Mouse (Mus musculus) WW6 (cell line): ENCODE results near the gene Mettl11b.
"Not testable (repeated sequence)": the region's sequence is repeated elsewhere in the genome, so short reads cannot be mapped to it uniquely, and the experiment has no call there.

Experiments used
- DNase-seq: peaks from one replicate; pipeline ENCODE4 v3.0.0-alpha.2; 2013; ENCODE audit warnings: low read depth, low spot score

Mettl11b gene

DNA sequence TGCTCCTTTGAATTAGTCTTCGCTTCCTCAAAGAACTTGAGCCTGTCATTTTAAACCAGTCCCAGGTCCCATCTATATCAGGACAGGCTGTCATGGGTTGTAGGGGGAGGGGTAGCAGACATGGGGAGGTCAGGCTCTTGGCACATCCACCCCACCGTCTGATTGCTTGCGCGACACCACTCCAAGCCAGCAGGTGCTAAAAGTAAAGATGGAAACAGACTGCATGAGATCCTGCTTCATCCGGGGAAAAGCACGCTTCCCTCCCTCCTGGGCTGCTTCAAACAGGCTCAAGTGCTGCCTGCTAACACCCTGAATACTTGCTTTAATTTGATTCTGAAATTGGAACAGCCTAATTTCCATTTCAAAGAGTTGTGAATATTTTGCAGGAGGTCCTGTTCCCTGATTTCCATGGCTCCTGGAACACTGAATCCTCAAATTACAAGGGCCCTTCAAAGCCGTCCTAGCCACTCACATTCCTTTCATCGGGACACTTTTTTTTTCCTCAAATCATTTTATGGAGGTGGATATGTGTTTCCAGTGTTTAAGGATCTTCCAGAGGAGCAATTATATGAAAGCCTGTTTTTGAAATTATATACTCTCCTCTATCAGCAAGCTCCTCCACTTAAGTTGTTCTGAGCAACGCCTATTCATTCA is at the start of gene Mettl11b:
Mettl11b (minus strand) TSS at position 127 of the 654 bp plus-strand sequence.
- no peak for DNase-seq

DNA sequence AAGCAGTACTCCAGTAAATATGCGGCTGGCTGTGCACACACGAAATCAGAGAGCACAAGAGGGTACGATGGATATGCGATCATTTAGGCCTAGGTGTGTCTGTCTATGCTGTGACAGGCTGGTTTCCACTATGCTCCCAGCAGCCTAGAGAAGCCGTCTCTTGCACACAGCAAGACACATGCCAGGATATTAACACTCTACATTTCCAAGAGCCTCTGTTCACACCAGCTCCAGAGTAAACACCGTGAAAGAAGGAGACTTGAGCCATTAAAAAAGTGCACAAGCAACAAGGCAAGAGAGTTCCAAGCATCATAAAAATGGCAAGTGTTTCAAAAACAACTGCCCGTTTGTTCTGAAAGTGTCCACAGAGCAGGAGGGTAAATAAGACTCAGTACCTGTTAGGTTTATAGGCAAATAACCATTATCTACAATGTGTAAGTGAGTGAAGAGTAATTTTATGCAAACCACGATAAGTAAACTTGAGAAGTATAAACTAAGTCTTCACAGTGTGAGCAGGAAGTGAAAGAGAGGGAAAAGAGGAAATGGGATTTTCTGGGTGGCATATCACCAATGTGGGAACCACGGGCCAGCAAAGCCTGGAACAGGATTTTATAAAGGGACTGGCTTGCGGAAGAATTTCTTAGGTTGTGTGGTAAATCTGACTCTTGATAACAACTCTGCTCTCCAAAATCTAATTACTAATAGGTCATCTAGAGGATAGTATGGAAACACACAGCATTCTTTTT is 32.6 kb upstream of the Mettl11b start:
- no peak for DNase-seq

DNA sequence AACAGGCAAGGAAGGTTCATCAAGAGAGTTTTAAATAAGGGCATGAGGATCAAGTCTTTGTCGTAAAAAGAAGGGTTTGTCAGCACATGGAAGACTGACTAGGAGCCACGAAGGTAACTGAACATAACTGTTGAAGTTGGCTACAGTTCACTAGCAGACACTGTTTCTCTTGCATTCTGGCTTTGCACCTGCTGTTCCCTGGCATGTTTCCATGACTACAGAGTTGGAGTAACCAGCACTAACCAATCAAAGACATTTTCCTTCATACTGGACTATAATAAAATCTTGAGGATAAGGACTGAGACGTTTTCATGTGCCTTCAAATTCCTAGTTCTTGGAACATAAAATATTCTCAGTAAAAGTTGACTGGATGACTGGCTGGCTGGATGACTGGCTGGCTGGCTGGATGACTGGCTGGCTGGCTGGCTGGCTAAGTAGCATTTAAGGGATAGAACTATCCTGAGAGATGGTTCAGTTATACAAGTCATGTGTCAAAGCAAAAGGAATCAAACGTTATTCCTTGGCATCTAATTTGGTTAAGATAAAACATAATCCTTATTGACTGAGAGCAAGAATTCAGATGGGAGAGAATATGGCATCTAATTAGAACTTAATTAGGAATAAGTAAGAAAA is 26.4 kb upstream of the Mettl11b start:
- DNase-seq: no peak

DNA sequence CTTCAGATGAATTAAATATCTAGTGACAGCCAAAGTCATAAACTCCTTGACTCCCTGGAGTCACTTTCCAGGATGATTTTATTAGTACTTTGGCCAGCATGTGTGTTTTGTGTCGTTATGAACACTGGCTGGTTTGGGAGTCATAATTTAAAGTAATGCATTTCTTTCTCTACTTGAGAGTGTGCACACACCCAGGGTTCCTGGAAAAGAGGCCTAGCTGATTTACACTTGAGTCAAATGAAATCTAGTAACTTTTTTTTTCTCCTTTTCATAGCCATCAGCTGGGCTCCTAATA is 12.2 kb upstream of the Mettl11b start:
- no peak for DNase-seq

DNA sequence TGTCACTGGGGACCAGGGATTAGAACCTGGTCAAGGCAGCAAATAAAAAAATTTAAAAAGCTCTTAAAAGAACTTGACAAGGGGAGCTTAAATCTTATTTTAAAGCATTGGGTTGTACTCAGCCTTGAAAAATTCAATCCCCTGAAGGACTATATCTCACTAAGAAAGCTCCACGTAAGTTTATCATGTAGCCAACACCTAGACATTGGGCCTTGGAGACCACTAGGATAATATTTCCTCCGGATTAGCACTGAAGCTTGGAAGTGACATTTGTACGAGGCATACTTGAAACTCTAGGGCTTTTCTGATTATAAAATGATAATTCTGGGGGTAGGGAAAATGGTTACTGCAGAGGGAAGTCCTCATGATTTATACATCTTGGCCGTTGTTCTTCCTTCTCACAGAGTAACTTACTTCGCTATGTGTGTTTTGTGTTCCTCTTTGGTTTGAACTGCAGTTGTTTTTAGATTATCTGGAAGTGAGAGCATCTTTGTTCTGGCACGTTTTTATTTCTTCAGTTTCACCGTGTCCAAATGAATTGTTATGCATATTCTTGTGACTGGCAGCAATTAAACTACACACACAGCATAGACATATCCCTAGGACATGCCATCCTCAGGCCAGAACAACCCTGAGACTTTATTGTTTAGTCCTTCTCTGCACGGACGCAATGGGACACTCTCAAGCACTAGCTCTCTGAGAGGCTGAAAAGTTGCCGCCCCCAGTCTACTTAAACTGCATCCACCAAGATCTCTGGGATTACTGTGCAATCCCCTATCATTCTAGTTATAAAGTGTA is 11.6 kb upstream of the Mettl11b start:
- DNase-seq: no peak

DNA sequence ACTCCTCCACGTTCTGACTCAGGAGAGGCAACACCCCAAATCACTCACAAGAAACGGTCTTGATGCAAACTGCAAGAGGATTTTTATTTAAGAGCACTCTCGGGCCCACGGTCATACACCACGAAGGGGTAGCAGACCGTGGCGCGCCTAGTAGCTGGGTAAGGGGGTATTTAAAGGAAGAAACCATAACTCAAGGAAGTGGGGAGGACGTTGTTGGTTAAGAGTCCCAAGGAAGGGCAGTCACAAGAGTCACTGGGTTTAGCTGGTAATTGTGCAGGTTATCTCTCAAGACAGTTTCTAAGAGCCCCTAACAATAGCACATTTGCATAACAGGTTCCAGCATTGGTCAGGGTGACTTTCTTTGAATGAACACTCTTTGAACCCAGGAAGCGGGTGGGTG is 6.1 kb upstream of the Mettl11b start:
- DNase-seq: not testable (repeated sequence)

DNA sequence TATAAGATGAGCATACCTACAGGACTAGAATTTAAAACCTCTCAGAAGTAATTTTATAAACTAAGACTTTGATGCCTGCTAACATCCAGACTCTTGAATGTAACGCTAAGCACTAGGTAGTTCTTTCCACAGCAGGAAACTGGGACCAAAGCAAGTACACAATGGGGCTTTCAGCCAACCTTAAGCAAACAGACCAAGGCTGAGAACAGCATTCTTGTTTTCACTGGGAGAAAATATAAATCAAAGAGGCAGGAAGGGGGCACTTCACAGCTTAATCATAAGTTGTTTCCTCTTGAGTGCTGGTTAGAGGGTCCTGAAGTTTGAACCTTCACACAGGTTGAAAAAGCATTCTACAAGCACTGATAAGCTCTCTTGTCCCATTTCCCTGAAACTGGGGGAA is 1.1 kb downstream of the Mettl11b start:
- DNase-seq: no peak

DNA sequence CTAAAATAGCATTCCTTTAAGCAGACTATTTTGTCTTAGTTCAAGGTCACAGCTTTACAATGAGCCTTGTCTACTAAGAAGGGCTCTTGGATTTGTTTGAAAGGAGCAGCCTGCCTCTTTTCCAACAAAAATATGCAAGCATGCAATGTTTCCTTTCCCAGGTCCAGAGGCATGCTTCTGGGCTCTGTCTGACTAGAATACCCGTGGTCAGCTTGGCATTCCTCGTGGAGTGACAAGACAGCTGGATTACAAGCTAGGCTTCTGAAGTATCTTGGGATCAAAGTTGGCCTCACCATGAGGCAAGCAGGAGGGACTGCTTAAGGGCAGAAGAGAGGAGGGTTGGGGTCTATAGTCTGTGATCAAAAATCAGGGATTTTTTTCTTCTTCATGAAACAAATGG is 16.4 kb downstream of the Mettl11b start:
- DNase-seq: no peak

DNA sequence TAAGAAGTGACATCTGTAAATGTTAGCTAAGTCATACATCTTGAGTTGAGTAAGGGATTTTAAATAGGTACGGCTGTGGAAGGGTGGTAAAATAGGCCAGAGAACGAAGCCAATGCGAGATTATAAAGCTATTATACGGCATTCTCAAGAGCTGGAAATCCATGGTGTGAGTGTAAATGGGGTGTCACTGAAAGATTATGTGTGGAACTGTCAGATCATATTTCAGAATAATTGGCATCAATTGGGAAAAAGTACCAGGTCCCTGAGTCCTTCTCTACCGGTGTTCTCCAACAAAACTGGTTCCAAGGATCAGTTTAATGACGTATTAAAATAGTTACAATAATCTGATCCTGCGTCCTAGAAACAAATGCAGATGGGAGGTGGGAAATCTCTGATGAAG is 24.5 kb downstream of the Mettl11b start:
- no peak for DNase-seq

DNA sequence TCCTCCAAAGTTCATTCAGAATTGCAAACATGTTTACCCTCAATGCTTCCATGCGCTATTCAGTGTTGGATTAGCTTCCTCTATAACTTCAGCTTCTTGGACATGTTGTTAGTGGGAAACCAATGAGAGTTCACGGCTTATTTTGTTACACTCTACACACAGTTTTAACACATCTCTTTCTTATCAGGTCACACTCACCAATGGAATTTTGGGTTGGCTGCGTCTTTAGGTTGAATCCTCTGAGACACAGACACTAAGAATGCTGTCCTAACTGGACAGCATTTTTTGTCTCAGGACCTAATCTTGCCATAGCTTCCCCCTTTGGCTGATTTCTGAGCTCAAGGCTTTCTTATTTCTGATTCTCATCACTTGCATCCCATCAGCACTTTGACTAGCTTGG is 25.3 kb downstream of the Mettl11b start:
- no peak for DNase-seq

DNA sequence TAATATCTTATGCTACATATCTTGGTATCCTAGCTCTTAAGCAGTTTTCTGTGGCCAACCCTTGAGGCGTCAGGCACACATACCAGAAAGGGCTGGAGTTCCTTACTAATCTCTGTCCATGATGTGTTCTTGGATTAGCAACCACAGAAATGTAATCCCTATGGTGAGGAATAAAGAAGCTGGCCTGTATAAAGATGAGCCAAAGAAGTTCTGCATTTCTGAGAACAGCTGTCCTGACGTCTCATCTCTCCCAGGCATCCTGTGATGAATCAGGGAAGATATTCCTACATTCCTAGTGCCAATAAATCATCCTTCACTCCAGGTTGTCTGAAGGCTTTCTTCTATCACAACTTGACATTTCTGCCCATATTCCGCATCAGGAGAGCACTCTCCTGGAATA is 33.2 kb downstream of the Mettl11b start:
- no peak for DNase-seq

DNA sequence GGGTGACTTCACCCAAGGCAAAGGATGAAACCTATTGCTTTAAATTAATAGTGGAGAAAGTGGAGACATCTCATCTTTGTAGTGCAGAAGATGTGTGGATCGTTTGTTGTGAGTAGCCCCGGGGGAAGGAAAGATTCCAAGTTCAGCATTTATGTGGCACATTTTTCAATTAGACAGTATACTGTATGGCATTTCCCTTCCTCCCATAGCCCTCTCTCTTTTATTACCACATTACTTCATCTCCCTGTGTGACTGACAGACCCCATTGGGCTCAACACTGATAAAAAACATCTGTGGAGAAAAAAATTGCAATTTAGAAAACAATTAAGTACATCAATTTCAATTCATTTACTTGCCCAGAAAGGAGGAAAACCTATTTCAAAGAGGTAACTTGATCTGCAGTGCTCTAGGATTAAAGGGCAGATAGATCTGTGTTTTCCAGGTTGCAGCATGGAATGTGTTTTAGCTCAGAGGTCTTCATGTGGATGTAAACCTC is 42.0 kb downstream of the Mettl11b start:
- DNase-seq: no peak

DNA sequence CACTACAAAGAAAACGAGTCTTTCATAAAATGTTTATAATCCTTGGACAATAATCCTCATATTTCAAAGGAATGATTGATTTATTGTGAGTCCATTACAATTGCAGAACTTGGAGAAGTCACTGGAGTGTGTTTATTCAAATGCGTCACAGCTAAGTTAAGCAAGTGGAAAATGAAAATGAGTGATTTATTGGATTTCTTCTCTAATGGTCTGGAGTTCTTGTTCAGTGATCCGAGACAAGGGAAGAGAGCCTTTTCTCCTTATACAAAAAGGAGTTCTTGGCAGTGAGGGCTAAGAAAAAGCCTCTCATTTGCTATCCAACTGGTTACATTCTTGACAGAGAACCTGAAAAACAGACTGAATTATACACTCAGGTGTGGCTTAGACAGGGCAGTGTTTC is 42.9 kb downstream of the Mettl11b start:
- DNase-seq: no peak

DNA sequence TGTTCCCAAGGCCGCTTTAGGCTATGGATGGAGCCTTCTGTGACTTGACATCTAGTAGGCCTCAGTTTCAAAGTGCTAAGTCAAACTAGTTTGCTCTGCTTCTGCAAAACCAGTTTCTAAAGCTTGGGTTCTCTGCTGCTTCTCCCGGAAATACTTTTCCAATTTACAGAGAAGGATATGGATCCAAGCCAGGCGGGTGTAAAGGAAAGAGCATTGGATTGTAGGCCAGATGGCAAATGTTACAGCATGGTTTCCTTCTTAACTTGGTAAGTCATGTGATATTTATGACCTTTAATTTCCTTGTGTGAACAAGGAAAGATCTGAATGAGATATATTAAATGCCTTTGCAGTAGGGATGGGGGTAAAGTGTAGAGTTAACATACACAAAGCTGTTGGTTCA is 52.2 kb downstream of the Mettl11b start:
- no peak for DNase-seq

DNA sequence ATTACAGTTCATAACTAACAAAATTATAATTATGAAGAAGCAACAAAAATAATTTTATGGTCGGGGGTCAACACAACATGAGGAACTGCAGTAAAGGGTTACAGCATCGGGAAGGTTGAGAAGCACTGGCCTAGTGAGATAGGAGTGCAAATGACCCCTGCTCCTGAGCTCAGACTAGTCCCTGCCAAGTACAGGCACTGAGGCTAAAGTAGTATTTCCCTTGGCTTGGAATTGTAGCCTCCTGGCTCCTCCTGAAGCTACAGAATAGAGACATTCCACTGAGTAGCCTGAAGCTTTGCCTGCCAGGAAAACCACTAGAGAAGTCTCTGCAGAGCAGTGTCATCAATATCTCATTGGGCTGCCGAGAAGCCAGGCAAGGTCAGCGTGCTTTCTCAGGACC is 53.7 kb downstream of the Mettl11b start:
- DNase-seq: no peak

DNA sequence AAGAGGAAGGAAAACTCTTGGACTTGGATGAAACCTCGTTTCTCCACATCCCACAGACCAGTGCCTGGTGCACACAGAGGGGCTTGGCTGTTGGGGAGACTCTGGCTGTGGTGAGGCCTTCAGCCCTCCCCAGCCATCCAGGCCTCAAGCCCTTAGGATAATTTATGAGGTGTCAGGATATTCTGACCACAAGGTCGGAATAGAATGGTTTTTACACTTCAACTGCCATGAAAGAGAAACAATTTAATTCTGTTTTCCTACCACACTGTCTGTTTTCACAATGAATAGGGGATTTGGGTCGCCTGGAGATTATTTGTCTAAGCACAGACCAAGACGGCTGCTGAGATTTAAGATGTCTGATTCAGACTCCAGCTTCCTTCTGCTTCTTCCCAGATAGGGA is 54.3 kb downstream of the Mettl11b start:
- no peak for DNase-seq

DNA sequence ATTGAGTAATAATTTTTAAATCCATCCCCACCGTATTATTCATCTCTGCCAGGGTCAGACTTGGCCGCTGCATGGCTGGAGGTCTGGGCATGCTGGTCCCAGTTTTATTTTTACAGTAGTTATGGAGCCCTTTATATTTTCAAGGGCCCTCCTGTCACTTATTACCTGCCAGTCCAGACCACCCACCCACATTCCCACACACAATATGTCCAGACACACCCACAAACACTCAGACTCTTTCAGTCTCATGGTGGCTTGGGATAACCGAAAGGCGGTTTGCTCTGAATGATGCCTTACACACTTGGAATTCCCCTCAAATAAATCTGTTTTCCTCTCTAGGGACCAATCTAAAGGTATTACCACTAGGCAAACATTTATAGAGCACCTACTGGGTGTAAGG is 55.1 kb downstream of the Mettl11b start:
- DNase-seq: no peak

DNA sequence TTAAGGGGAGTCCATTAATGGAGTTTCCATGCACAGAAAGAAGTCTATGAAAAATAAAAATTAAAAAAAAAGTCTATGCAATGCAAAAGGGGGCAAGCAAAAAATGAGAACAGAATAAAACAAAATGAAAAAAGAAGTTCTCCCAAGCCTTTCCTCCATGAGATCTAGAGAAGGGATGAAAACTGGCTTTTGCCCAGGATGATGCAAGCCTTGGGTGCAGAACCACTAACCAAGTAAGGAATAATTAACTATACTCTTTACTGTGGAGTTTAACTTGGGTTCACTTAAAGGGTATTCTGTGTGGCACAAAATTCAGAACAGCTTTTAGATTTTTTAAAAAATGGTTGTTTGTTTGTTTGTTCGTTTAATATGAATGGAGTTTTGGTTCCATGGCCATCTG is 62.6 kb downstream of the Mettl11b start:
- no peak for DNase-seq

DNA sequence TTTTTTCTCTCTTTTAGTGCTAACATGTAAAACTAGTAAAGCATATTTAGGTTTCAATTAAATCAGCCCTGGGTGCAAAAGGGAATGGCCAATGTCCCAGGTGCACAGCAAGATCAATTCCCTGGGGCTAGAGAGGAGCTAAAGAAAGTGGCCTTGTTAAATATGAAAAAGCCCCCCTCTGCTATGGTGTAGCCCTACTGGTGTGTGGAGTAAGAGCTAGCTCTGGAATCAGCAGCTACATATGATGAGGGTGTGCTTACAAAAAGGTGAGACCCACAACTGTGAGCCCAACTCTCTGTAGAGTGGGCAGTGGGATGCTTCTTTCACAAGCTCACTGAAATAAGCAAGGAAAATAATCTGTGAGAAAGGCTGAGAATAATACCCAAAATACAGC is 66.5 kb downstream of the Mettl11b start:
- DNase-seq: no peak

DNA sequence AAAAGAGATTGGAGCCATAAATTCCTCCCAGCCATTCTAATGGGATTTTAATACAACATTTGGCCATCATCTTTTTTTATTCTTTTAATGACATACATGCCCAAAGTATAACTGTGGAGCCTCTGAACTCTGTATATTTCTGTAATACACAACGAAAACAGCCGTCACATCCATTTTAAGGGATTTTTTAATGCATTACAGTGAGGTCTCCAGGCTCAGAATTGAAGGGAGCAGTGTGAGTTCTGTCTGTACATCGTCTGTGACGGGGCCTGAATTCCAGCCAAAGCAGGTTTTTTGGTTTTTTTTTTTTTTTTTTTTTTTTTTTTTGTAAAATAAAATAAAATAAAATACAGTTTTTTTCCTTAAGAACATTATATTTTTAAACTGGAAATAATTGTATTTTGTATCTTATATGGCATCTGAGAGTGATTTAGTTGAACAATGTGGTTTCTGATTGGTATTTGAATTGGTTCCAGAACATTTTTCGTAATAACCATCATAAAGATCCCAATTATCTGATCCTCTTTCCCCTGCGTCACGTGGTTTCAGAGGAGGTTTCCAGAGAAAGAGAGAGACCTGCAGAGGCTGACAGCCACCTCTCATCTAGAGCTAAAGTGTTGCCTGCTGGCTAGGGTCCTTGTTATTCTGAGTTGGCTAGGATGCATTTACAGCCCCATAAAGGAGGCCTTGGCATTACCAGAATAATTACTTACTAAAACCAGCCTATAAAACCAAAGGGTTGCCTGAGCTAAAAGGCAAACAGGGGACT is 67.1 kb downstream of the Mettl11b start:
- DNase-seq: no peak

DNA sequence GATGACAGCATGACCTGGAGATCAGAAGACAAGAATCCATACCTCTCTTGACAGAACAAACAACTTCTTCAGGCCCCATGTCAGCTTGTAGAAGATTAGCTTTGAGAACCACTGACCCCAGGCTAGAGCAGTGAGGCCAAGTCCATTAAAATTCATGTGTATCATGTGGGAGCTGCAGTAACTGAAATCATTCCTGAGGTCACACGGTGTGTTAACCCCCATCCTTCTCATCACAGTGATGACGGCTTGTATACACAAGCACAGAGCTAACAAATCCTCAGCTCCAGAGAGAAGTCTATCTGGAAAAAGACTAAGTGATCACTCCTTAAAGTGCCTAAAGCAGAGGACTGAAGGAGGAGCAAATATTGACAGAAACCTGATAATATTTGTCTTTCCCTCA is 68.0 kb downstream of the Mettl11b start:
- DNase-seq: no peak

DNA sequence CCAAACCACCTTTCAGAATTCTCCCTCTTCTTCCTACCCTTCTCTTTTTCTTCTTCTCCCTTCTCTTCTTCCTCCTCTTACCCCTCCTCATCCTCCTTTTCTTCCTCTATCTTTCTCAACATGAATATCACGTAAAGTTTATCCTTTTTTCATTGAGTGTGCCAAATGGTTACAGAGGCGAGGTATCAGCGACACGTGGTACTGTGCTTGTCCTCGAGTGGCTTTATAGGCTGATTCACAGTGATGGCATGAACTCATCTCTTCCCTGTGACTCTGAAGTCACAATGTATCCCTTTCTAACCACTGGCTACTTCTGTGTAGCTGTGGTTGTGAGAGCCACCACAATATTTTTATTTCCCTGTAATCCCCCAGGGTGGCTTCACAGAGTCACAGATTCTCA is 68.6 kb downstream of the Mettl11b start:
- no peak for DNase-seq
